Mouse (Mus musculus): ENCODE results near the gene Ank. TPM values are rescaled to one million over a fixed set of nuclear protein-coding genes. Genes with fewer than 3 reads are reported as not detected.

Ank gene
- polyA plus RNA-seq, 1 experiment from 2014 or later = 10.8 TPM

- no peaks in the 10 kb centered on the region for H3K27me3 ChIP-seq
- H3K4me2 ChIP-seq = peak overlapping the region; percentile 73
- WGBS (ENCODE audit: insufficient replicate concordance) = 20% methylated on average over 7 of the region's 7 CpGs
- H3K27ac ChIP-seq (replicated peaks) = peak overlapping the region; percentile 96
- peaks cover 96% of the 10 kb centered on the region for H3K4me1 ChIP-seq (replicated peaks)
- H3K9me3 ChIP-seq (replicated peaks) = no peaks in the 10 kb centered on the region
- ATAC-seq (ENCODE audit: insufficient read depth) = peak; percentile 62
- no peaks in the 10 kb centered on the region for H3K36me3 ChIP-seq (replicated peaks)
- peak overlapping the region; percentile 33 for H3K4me3 ChIP-seq (replicated peaks)
- peak overlapping the region; percentile 49 for H3K9ac ChIP-seq
These were observed 31.0 kb downstream of the Ank start for GRCm38 (mm10) chr15:27497300-27497997.

DNA sequence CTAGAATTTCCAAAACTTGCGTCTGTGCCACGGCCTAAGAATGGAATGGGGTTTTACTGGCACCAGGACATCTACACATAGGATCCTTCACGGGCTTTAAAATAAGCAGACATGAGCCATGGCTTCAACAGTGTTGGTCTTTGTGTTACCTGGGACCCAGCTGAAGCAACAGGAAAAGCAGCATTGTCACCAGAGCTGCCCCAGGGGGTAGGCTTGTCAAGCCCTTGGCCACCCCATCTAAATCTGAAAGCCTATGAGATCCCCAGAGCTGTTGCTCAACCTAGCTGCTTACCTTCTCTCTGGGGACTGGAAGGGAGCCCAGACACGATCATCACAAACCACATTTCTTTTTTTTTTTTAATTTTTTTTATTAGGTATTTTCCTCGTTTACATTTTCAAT is 31.6 kb downstream of the Ank start:
- Histone ChIP-seq H3K4me2 (peak overlapping the region; percentile 73), H3K9me3 (replicated peaks) (no peaks in the 10 kb centered on the region), H3K4me1 (replicated peaks) (peaks cover 91% of the 10 kb centered on the region), H3K36me3 (replicated peaks) (no peaks in the 10 kb centered on the region), H3K27ac (replicated peaks) (peak overlapping the region; percentile 96), H3K27me3 (no peaks in the 10 kb centered on the region), H3K4me3 (replicated peaks) (no peak overlapping the region), H3K9ac (peak overlapping the region; percentile 3; the same call in 1 of the 2 replicates)
- 71% methylated on average over 5 of the region's 5 CpGs for WGBS (ENCODE audit: insufficient replicate concordance)
- ATAC-seq (ENCODE audit: insufficient read depth) = no peak

- no peak overlapping the region for H3K4me3 ChIP-seq (replicated peaks)
- H3K4me2 ChIP-seq = no peak overlapping the region
- no peak for ATAC-seq (ENCODE audit: insufficient read depth)
These were observed 33.9 kb downstream of the Ank start for GRCm38 (mm10) chr15:27500390-27500789.

GRCm38 (mm10) chr15:27502338-27502737 is 35.9 kb downstream of the Ank start:
- 87% methylated on average over 13 of the region's 13 CpGs for WGBS (ENCODE audit: insufficient replicate concordance)
- no peak overlapping the region for H3K4me3 ChIP-seq (replicated peaks)
- no peaks in the 10 kb centered on the region for H3K9me3 ChIP-seq (replicated peaks)
- no peak overlapping the region for H3K9ac ChIP-seq
- no peaks in the 10 kb centered on the region for H3K27me3 ChIP-seq
- no peak overlapping the region for H3K27ac ChIP-seq (replicated peaks)
- peaks cover 75% of the 10 kb centered on the region for H3K4me1 ChIP-seq (replicated peaks)
- H3K4me2 ChIP-seq = no peak overlapping the region
- no peak for ATAC-seq (ENCODE audit: insufficient read depth)
- H3K36me3 ChIP-seq (replicated peaks) = no peaks in the 10 kb centered on the region

More at GRCm38 (mm10) chr15:27500390-27500789, 33.9 kb downstream of the Ank start:
- H3K4me1 ChIP-seq (replicated peaks) = peaks cover 76% of the 10 kb centered on the region
- H3K9me3 ChIP-seq (replicated peaks) = no peaks in the 10 kb centered on the region
- no peak overlapping the region for H3K9ac ChIP-seq
- no peaks in the 10 kb centered on the region for H3K36me3 ChIP-seq (replicated peaks)
- no peaks in the 10 kb centered on the region for H3K27me3 ChIP-seq
- WGBS (ENCODE audit: insufficient replicate concordance) = 71% methylated on average over 15 of the region's 15 CpGs
- no peak overlapping the region for H3K27ac ChIP-seq (replicated peaks)

- ATAC-seq (ENCODE audit: insufficient read depth) = no peak
- no peaks in the 10 kb centered on the region for H3K36me3 ChIP-seq (replicated peaks)
- H3K9ac ChIP-seq = no peak overlapping the region
- WGBS (ENCODE audit: insufficient replicate concordance) = 73% methylated on average over 9 of the region's 9 CpGs
- H3K4me3 ChIP-seq (replicated peaks) = no peak overlapping the region
- H3K4me1 ChIP-seq (replicated peaks) = peaks cover 66% of the 10 kb centered on the region
- no peak overlapping the region; the same call in 1 of the 2 replicates for H3K27ac ChIP-seq (replicated peaks)
- no peak overlapping the region for H3K4me2 ChIP-seq
- H3K27me3 ChIP-seq = no peaks in the 10 kb centered on the region
- no peaks in the 10 kb centered on the region for H3K9me3 ChIP-seq (replicated peaks)
These were observed 36.7 kb downstream of the Ank start for GRCm38 (mm10) chr15:27503221-27503620.

GRCm38 (mm10) chr15:27503801-27504730 is 37.6 kb downstream of the Ank start:
- no peaks in the 10 kb centered on the region for H3K36me3 ChIP-seq (replicated peaks)
- no peaks in the 10 kb centered on the region for H3K9me3 ChIP-seq (replicated peaks)
- 50% methylated on average over 20 of the region's 20 CpGs for WGBS (ENCODE audit: insufficient replicate concordance)
- H3K4me1 ChIP-seq (replicated peaks) = peaks cover 58% of the 10 kb centered on the region
- H3K4me2 ChIP-seq = no peak overlapping the region
- no peak overlapping the region; the same call in 1 of the 2 replicates for H3K27ac ChIP-seq (replicated peaks)
- H3K9ac ChIP-seq = no peak overlapping the region
- no peak for ATAC-seq (ENCODE audit: insufficient read depth)
- no peak overlapping the region for H3K4me3 ChIP-seq (replicated peaks)
- H3K27me3 ChIP-seq = no peaks in the 10 kb centered on the region

- Histone ChIP-seq H3K4me3 (replicated peaks) (no peak overlapping the region), H3K36me3 (replicated peaks) (no peaks in the 10 kb centered on the region), H3K27me3 (no peaks in the 10 kb centered on the region), H3K4me1 (replicated peaks) (peaks cover 38% of the 10 kb centered on the region), H3K4me2 (peak overlapping the region; percentile 6), H3K9ac (0 out of 2 replicates have a peak overlapping the region, but pooled peaks have one; percentile 13), H3K27ac (replicated peaks) (peak overlapping the region; percentile 49), H3K9me3 (replicated peaks) (no peaks in the 10 kb centered on the region)
- WGBS (ENCODE audit: insufficient replicate concordance) = 29% methylated on average over 5 of the region's 5 CpGs
- peak; percentile 81 for ATAC-seq (ENCODE audit: insufficient read depth)
These were observed 39.8 kb downstream of the Ank start for GRCm38 (mm10) chr15:27506127-27506886.

- no peak overlapping the region for H3K4me3 ChIP-seq (replicated peaks)
- no peaks in the 10 kb centered on the region for H3K27me3 ChIP-seq
- no peak overlapping the region for H3K9ac ChIP-seq
- ATAC-seq (ENCODE audit: insufficient read depth) = no peak
- no peaks in the 10 kb centered on the region for H3K9me3 ChIP-seq (replicated peaks)
- H3K4me1 ChIP-seq (replicated peaks) = peaks cover 31% of the 10 kb centered on the region
- WGBS (ENCODE audit: insufficient replicate concordance) = 85% methylated on average over 15 of the region's 15 CpGs
- no peaks in the 10 kb centered on the region for H3K36me3 ChIP-seq (replicated peaks)
- H3K27ac ChIP-seq (replicated peaks) = no peak overlapping the region
- H3K4me2 ChIP-seq = no peak overlapping the region
These were observed 40.6 kb downstream of the Ank start for GRCm38 (mm10) chr15:27506893-27507596.

GRCm38 (mm10) chr15:27508169-27508568 is 41.7 kb downstream of the Ank start:
- Histone ChIP-seq H3K4me2 (no peak overlapping the region), H3K27ac (replicated peaks) (no peak overlapping the region), H3K27me3 (no peaks in the 10 kb centered on the region), H3K9me3 (replicated peaks) (no peaks in the 10 kb centered on the region), H3K36me3 (replicated peaks) (no peaks in the 10 kb centered on the region), H3K4me1 (replicated peaks) (peaks cover 27% of the 10 kb centered on the region), H3K4me3 (replicated peaks) (no peak overlapping the region), H3K9ac (no peak overlapping the region)
- no peak for ATAC-seq (ENCODE audit: insufficient read depth)
- WGBS (ENCODE audit: insufficient replicate concordance) = 83% methylated on average over 7 of the region's 7 CpGs

DNA sequence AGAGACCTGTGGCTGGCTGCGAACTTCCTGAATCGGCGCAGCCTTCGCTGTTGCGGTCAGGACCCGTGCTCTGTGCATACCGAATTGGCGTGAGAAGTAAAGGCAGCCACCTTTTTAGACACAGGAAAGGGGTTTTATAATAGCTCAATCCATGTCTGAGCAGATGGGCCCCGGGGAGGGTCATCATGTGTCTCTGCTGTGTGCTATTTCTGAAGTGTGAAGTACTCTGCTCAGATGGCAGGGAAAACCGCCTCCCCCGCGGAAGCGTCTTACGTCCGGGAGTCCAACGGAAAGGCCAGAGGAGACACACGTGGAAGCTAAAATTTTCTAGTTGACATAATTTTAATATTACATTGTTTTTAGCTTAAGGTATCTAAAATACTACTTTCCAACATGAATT is 42.5 kb downstream of the Ank start:
- WGBS (ENCODE audit: insufficient replicate concordance) = 88% methylated on average over 17 of the region's 17 CpGs
- Histone ChIP-seq H3K4me2 (no peak overlapping the region), H3K27ac (replicated peaks) (no peak overlapping the region), H3K4me3 (replicated peaks) (no peak overlapping the region), H3K4me1 (replicated peaks) (peaks cover 23% of the 10 kb centered on the region), H3K9ac (no peak overlapping the region), H3K9me3 (replicated peaks) (no peaks in the 10 kb centered on the region), H3K27me3 (no peaks in the 10 kb centered on the region), H3K36me3 (replicated peaks) (no peaks in the 10 kb centered on the region)
- ATAC-seq (ENCODE audit: insufficient read depth) = no peak
